Mouse (Mus musculus): ENCODE data around the gene Arid1b.

Gene Arid1b

GRCm38 (mm10) chr17:5269302-5269701, 275.2 kb downstream of the Arid1b start:
- no peak for DNase-seq (ENCODE audit: extremely low read depth, low read depth, low spot score)

DNA sequence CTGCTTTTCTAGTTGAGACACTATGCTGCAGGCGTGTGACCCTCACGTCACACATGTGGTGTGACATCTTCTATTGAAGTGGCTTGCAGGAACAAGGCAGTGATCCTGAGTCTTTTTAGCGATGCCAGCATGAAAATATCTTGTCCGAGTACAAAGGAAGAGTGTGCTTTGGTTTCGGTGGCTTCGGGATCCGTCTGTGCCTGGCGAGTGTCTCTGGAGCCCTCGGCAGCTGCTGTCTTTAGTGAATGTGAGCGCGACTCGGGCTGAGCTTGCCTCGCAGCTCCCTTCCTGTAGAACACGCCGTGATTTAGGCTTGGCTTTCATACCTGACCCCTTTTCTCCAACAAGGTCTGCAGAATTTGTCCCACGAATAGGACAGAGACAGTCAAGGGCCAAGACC, 275.6 kb downstream of the Arid1b start:
- DNase-seq (ENCODE audit: extremely low read depth, low read depth, low spot score), result no peak

GRCm38 (mm10) chr17:5270823-5271222, 276.7 kb downstream of the Arid1b start:
- DNase-seq (ENCODE audit: extremely low read depth, low read depth, low spot score), result no peak

- no peak for DNase-seq (ENCODE audit: extremely low read depth, low read depth, low spot score)
Measured at GRCm38 (mm10) chr17:5273118-5273517, 279.0 kb downstream of the Arid1b start.

GRCm38 (mm10) chr17:5273685-5274084, 279.6 kb downstream of the Arid1b start:
- no peak for DNase-seq (ENCODE audit: extremely low read depth, low read depth, low spot score)

DNA sequence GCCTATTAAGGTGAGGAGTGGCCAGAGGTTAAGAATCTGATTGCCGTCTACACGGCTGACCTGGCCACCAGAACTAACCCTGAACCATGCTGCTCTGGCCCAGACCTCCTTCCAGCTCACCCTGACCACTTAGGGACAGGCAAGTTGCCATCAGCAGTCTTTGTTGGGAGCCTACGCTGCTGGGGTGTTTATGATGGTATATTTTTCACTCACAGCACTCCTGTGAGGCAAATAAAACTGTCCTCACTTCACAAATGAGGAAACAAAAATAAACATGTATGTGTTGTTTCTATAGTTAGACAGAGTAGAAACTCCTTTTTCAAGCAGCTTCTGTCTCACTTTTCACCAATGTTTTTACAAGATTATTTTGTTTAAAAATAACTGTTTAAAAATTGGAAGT, 280.3 kb downstream of the Arid1b start:
- no peak for DNase-seq (ENCODE audit: extremely low read depth, low read depth, low spot score)

DNA sequence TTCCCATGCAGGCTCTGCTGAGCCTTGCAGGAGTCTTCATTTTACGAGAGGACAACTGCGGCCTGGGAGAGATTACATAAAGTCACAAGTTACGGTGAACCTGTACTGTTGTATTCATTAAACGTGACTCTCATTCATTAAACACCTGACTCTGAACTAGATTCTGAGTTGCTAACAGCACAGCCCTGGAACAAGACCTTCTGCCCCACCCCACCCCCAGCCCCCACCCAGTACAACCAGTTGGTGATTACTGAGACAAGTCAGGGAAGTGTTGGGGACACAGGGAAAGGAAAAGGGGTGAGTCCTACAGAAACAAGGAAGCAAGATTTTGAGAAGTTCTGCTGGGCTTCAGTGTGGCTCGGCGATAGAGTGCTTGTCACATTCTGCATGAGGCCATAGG, 281.6 kb downstream of the Arid1b start:
- no peak for DNase-seq (ENCODE audit: extremely low read depth, low read depth, low spot score)

DNA sequence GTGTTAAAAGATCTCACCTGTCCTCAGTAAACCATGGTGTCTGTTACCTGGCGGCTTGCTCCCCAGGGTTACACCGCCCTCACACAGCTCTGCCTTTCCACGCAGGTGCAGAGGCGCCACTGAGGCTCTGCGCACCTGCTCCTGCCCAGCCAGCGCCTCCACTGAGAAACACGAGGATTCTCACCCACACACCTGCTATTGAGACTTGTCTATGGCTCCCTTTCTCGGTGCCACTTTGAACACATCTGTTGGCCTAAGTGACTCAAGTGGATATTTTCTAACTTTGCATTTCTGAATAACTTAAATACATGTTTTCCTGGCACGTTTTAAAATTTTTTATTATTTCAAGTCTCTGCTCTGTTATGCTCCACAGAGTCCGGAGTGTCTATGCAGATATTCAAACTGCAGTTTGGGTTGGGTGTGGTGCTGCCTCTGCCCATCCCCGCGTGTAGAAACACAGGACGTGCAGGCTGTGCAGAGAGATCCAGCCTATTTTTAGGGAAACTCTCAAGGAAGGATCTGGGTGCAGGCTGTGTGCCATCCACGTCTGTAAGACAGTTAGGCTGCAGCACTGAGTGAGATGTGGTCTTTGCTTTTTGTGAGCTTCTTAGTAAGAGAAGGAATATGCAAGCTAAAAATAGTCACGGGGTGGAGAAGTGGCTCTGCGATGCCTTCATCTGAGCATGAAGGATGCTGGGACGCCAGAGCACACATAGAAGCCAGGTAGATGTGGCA, 283.2 kb downstream of the Arid1b start:
- no peak for DNase-seq (ENCODE audit: extremely low read depth, low read depth, low spot score)

- DNase-seq (ENCODE audit: extremely low read depth, low read depth, low spot score), result no peak
Measured at GRCm38 (mm10) chr17:5280499-5281053, 286.4 kb downstream of the Arid1b start.

GRCm38 (mm10) chr17:5284783-5285182, 290.7 kb downstream of the Arid1b start:
- DNase-seq (ENCODE audit: extremely low read depth, low read depth, low spot score), result no peak

- no peak for DNase-seq (ENCODE audit: extremely low read depth, low read depth, low spot score)
Measured at GRCm38 (mm10) chr17:5285877-5286440, 291.8 kb downstream of the Arid1b start.

DNA sequence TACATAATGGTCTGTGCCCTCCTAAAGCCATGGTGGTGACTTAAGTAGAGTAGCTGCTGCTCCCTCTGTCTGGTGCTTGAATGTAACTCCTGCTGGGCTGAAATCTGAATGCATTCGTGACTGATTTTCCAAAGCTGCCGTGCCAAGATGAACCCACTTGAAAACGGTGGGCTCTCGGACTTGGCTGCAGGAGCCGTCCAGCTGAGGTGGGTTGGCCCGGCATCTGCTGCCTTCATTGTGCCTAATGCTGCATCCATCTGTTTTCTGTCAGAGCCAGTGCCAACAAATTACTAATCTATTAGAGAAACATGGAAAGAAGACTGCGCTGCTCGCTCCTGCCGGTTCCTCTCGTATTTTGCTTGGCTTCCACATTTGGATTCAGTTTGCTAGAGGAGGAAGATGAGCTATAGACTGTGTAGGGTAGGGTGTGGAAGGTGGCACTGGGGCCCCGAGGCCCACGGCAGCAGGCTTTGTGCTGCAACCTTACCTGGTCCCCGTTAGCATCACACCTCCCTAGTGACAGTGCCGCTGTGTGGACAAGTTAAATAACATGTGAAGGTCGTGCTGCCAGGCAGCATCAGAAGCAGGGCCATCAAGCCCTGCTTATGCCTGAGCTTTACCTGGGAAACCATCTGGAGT, 292.6 kb downstream of the Arid1b start:
- DNase-seq (ENCODE audit: extremely low read depth, low read depth, low spot score), result no peak

DNA sequence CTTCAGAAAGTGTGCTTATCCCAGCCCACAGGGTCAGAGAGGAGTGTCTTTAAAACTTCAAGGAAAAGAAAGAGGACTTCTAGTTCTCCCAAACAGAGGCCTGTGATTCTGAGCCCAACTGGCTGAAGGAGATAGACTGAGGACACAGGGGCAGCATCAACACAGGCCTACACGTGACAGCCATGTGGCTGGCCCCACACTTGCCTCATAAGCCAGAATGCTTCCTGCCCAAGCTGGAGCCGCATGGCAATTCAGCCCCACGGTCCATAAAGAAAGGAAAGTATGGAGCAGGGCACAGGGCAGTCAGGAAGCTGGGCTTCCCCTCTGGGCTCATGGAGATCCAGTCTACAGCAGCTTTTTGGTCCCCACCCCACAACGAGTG, 293.1 kb downstream of the Arid1b start:
- DNase-seq (ENCODE audit: extremely low read depth, low read depth, low spot score), result no peak

DNA sequence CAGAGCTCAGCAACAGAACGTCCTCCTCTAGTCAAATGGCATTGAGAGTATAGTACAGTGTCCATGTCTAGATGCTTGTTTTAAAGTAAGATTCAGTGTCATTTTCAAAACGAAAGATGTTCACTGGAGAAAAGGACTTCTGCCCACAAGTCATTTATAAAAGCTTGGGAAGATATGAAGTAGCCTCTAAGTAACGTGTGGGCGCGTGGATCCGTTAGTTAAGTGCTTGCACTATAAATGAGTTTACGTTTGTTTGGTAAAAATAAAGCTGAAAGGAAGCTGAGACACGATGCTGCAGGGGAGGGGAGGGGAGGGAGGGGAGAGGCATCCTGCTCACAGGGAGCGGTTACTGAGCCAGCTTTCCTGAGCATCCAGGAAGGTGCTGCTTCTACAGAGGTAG, 293.5 kb downstream of the Arid1b start:
- DNase-seq (ENCODE audit: extremely low read depth, low read depth, low spot score), result no peak

GRCm38 (mm10) chr17:5293653-5294584, 299.8 kb downstream of the Arid1b start:
- DNase-seq (ENCODE audit: extremely low read depth, low read depth, low spot score), result no peak

DNA sequence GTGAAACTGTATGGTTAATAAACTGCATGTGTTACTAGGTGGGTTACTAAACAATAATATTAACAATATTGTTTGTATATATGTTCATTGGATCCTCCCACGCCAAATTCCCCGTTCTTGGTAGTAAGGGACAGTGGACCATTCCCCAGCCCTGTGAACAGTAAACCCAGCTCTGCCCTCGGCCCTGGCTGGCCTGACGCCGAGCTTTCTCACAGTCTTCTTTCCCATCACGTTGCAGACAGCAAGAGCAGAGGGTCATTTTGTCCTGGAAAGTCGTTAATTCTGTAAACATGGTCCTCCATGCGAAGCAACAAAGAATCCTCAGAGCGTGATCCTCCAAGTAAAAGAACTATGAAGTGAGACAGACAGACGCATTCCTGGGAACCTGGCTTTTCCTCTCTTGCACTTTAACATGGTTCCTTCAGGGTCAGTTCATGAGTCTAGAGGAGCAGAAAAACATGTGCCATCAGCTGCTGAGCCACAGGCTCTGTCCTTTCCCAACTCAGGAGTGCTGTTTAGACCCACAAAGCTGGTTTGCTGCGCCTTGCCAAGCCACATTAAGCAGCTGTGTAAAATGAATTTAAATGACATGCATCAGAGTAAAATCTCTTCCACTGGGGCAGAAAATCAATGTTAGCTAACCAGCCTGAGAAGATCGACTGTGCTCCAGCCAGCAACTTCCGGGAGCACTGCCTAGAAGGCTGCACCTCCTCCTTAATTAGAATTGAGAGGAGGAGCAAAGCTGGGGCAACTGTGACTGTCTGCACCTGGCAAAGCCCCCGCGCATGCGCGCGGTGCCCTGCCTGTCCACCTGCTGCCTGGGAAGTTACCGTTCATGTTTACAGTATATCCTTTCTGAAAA, 301.2 kb downstream of the Arid1b start:
- no peak for DNase-seq (ENCODE audit: extremely low read depth, low read depth, low spot score)

DNA sequence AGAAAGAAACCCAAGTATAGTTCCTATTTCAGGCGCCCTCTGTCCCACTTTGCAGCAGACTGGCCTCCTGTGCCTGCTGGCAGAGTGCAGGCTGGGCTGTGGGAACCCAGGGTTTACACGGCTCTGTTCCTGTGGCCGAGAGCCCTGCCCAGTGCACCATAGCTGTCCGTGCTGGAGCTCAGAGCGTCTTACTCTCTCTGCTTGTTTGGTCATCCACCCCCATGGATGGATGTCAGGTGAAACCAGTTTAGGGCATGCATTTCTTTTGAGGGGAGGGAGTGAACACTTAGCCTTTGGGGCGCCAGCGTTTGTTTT, 301.8 kb downstream of the Arid1b start:
- no peak for DNase-seq (ENCODE audit: extremely low read depth, low read depth, low spot score)

DNA sequence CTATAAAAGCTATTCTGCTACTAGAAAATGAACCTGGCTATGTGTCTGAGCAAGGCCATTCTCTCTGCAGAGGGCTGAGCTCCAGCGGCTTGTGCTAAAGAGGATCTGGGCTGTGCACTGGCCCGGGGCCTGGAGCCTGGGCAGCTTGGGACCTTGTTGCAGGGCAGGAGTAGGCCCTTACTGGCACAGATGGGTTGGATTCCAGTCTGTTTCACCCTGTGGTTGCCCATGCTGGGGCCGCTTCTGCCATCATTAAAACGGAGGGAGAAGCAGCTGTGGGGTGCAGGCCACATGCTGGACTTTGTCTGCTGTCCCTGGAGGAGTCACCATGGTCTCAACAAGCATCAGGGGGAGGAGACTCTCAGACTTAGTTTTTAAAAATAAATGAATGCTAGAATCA, 303.4 kb downstream of the Arid1b start:
- DNase-seq (ENCODE audit: extremely low read depth, low read depth, low spot score), result no peak

- no peak for DNase-seq (ENCODE audit: extremely low read depth, low read depth, low spot score)
Measured at GRCm38 (mm10) chr17:5297984-5298383, 303.9 kb downstream of the Arid1b start.

- DNase-seq (ENCODE audit: extremely low read depth, low read depth, low spot score), result no peak
Measured at GRCm38 (mm10) chr17:5298891-5299559, 304.9 kb downstream of the Arid1b start.
